Mouse (Mus musculus) embryonic fibroblast, embryonic 13.5 days (primary cell): Measurements from ENCODE around the gene 1700092M07Rik.

Experiments
- CTCF ChIP-seq: IDR thresholded peaks from 2 replicates; pipeline ENCODE4 v1.5.1; 2011; ENCODE audit warnings: mild to moderate bottlenecking, control low read depth, low read length, moderate library complexity, borderline replicate concordance; ENCODE audit not compliant: insufficient read depth
- POLR2A ChIP-seq: IDR thresholded peaks from 2 replicates; pipeline ENCODE4 v1.6.1; 2011; ENCODE audit warnings: low read depth, mild to moderate bottlenecking, control low read depth, low read length, moderate library complexity

GRCm38 (mm10) chr19:8715868-8716766, 24.4 kb upstream of the 1700092M07Rik start:
- TF ChIP-seq CTCF (no peak), POLR2A (no peak)
